ENCODE assay signal across 9 mouse cellular contexts in genomic region chr1:75560206-75560913, GRCm38 (mm10). TPM values are rescaled to one million over a fixed set of nuclear protein-coding genes. Genes with fewer than 3 reads are reported as not detected.
DNase-seq lines count a peak whose midpoint lies in the region; ATAC-seq and TF ChIP-seq lines count a peak whose summit lies in the region.
"Had no signal": no experiment of that assay in that cellular context is flagged by ENCODE, and none has a peak within 500 bp of the region (broad histone marks: within the 10 kb centered on the region; RNA-seq: fewer than 3 reads in every experiment).

No protein-coding gene starts in this region.

- peaks cover 32% of the 10 kb centered on the region for H3K36me3 ChIP-seq in forebrain, embryonic 10.5 days (replicated peaks)
- H3K36me3 ChIP-seq in forebrain, embryonic 14.5 days (ENCODE audit: control insufficient read depth, insufficient read depth, low read length) = peaks cover 21% of the 10 kb centered on the region
- H3K36me3 ChIP-seq in kidney, embryonic 15.5 days = peaks cover 20% of the 10 kb centered on the region
- H3K36me3 ChIP-seq in forebrain, embryonic 16.5 days (ENCODE audit: control insufficient read depth, insufficient read depth) = peaks cover 6% of the 10 kb centered on the region; the same call in 1 of the 2 replicates
- peaks cover 24% of the 10 kb centered on the region for H3K36me3 ChIP-seq in midbrain, postnatal 0 days (ENCODE audit: insufficient read depth, low read length)

- H3K9me3 ChIP-seq in forebrain, embryonic 10.5 days = peaks cover 8% of the 10 kb centered on the region; the same call in 1 of the 2 replicates
- H3K9me3 ChIP-seq in forebrain, embryonic 14.5 days (replicated peaks; ENCODE audit: control insufficient read depth, low read length) = no peaks in the 10 kb centered on the region
- no peaks in the 10 kb centered on the region for H3K9me3 ChIP-seq in kidney, embryonic 15.5 days (replicated peaks)
- no peaks in the 10 kb centered on the region for H3K9me3 ChIP-seq in forebrain, embryonic 16.5 days (ENCODE audit: control insufficient read depth, low read length)
- no peaks in the 10 kb centered on the region for H3K9me3 ChIP-seq in midbrain, postnatal 0 days (ENCODE audit: low read length)
- H3K9me3 ChIP-seq: limb, embryonic 15.5 days had no signal

- H3K4me1 ChIP-seq in forebrain, embryonic 10.5 days = peaks cover 18% of the 10 kb centered on the region
- peaks cover 13% of the 10 kb centered on the region for H3K4me1 ChIP-seq in forebrain, embryonic 14.5 days (ENCODE audit: control insufficient read depth, insufficient read depth, low read length)
- peaks cover 20% of the 10 kb centered on the region for H3K4me1 ChIP-seq in kidney, embryonic 15.5 days
- H3K4me1 ChIP-seq in forebrain, embryonic 16.5 days (replicated peaks; ENCODE audit: control insufficient read depth, insufficient read depth, low read length) = peaks cover 20% of the 10 kb centered on the region
- peaks cover 6% of the 10 kb centered on the region for H3K4me1 ChIP-seq in midbrain, postnatal 0 days (ENCODE audit: insufficient read depth, low read length)

- WGBS in forebrain, embryonic 10.5 days = 86% methylated on average over 12 of the region's 12 CpGs
- 87% methylated on average over 12 of the region's 12 CpGs for WGBS in forebrain, embryonic 14.5 days
- WGBS in kidney, embryonic 15.5 days = 81% methylated on average over 12 of the region's 12 CpGs
- WGBS in forebrain, embryonic 16.5 days = 82% methylated on average over 12 of the region's 12 CpGs
- WGBS in midbrain, postnatal 0 days = 83% methylated on average over 12 of the region's 12 CpGs

- H3K27me3 ChIP-seq in forebrain, embryonic 10.5 days (ENCODE audit: poor library complexity, severe bottlenecking) = peaks cover 10% of the 10 kb centered on the region; the same call in 1 of the 2 replicates
- no peaks in the 10 kb centered on the region for H3K27me3 ChIP-seq in forebrain, embryonic 14.5 days (replicated peaks; ENCODE audit: control insufficient read depth, insufficient read depth, low read length)
- 0 out of 2 replicates have a peak, but pooled peaks cover 6% of the 10 kb centered on the region for H3K27me3 ChIP-seq in kidney, embryonic 15.5 days
- H3K27me3 ChIP-seq in forebrain, embryonic 16.5 days (replicated peaks; ENCODE audit: control insufficient read depth, insufficient read depth, low read length) = no peaks in the 10 kb centered on the region
- H3K27me3 ChIP-seq in midbrain, postnatal 0 days (ENCODE audit: insufficient read depth, low read length) = no peaks in the 10 kb centered on the region
- H3K27me3 ChIP-seq: limb, embryonic 15.5 days had no signal

- no peak overlapping the region for H3K9ac ChIP-seq in forebrain, embryonic 14.5 days (ENCODE audit: low read length)
- 0 out of 2 replicates have a peak overlapping the region, but pooled peaks have one; percentile 1 for H3K9ac ChIP-seq in kidney, embryonic 15.5 days
- no peak overlapping the region for H3K9ac ChIP-seq in forebrain, embryonic 16.5 days (replicated peaks; ENCODE audit: low read depth, low read length)
- H3K9ac ChIP-seq in midbrain, postnatal 0 days (replicated peaks; ENCODE audit: low read length, poor library complexity, severe bottlenecking) = no peak overlapping the region
- H3K9ac ChIP-seq: limb, embryonic 15.5 days had no signal

- H3K4me2 ChIP-seq in forebrain, embryonic 14.5 days (ENCODE audit: low read length) = no peak overlapping the region
- no peak overlapping the region for H3K4me2 ChIP-seq in kidney, embryonic 15.5 days
- no peak overlapping the region for H3K4me2 ChIP-seq in forebrain, embryonic 16.5 days (ENCODE audit: low read length)
- H3K4me2 ChIP-seq in midbrain, postnatal 0 days (ENCODE audit: low read depth, low read length, poor library complexity, severe bottlenecking) = no peak overlapping the region

- ATAC-seq in forebrain, embryonic 14.5 days = no peak
- ATAC-seq in kidney, embryonic 15.5 days (replicated peaks; ENCODE audit: low FRiP score) = no peak
- ATAC-seq in forebrain, embryonic 16.5 days = peak; percentile 2; the same call in 1 of the 2 replicates
- ATAC-seq in midbrain, postnatal 0 days (ENCODE audit: low FRiP score) = no peak
- no peak for ATAC-seq in megakaryocyte, adult 5-6 weeks (ENCODE audit: poor library complexity, severe bottlenecking)

- 0 out of 2 replicates have a peak overlapping the region, but pooled peaks have one; percentile 34 for H3K4me3 ChIP-seq in forebrain, embryonic 10.5 days
- H3K4me3 ChIP-seq in forebrain, embryonic 14.5 days (ENCODE audit: low read depth, low read length) = no peak overlapping the region
- H3K4me3 ChIP-seq in kidney, embryonic 15.5 days (replicated peaks) = no peak overlapping the region
- no peak overlapping the region for H3K4me3 ChIP-seq in forebrain, embryonic 16.5 days (replicated peaks; ENCODE audit: low read length)
- no peak overlapping the region for H3K4me3 ChIP-seq in midbrain, postnatal 0 days (ENCODE audit: low read depth, low read length)
- H3K4me3 ChIP-seq: limb, embryonic 15.5 days had no signal

- no peak for TF ChIP-seq CTCF in midbrain, postnatal 0 days (IDR thresholded peaks at IDR 0.05)

- DNase-seq in forebrain, embryonic 10.5 days (ENCODE audit: extremely low spot score, low spot score) = no peak
- no peak for DNase-seq in forebrain, embryonic 14.5 days (ENCODE audit: low spot score)
- DNase-seq in kidney, adult 9 months = no peak
- DNase-seq in midbrain, postnatal 0 days (ENCODE audit: low spot score) = no peak
- no peak for DNase-seq in adrenal gland, postnatal 10 days

- H3K27ac ChIP-seq in forebrain, embryonic 10.5 days = peak overlapping the region; percentile 77
- no peak overlapping the region for H3K27ac ChIP-seq in forebrain, embryonic 14.5 days (ENCODE audit: low read depth, low read length)
- H3K27ac ChIP-seq in kidney, embryonic 15.5 days = no peak overlapping the region
- no peak overlapping the region for H3K27ac ChIP-seq in forebrain, embryonic 16.5 days (ENCODE audit: low read length)
- H3K27ac ChIP-seq in midbrain, postnatal 0 days (ENCODE audit: low read depth, low read length) = peak overlapping the region; percentile 44
- H3K27ac ChIP-seq: limb, embryonic 15.5 days had no signal

RNA-seq across cellular contexts. Expression of gene Slc4a3, which starts 14.3 kb away (rescaled TPM):
- 13.6 and 15.0 TPM in 2 replicates for polyA plus RNA-seq in forebrain, embryonic 10.5 days (2016; fragmentation: Nextera tagmentation; extraction: Ambion mirVana)
- polyA plus RNA-seq in forebrain, embryonic 14.5 days (2014; fragmentation: Nextera tagmentation; extraction: Ambion mirVana) = 12.6 and 18.7 TPM in 2 replicates
- 20.9 and 22.5 TPM in 2 replicates for polyA plus RNA-seq in kidney, embryonic 15.5 days (2015; fragmentation: Nextera tagmentation; extraction: Ambion mirVana)
- 37.4 and 50.4 TPM in 2 replicates for polyA plus RNA-seq in forebrain, embryonic 16.5 days (2015; fragmentation: Nextera tagmentation; extraction: Ambion mirVana)
- total RNA-seq in midbrain, postnatal 0 days (2014; rRNA removed) = 172 and 179 TPM in 2 replicates
- 108 and 111 TPM in 2 replicates for polyA plus RNA-seq in midbrain, postnatal 0 days (2015; fragmentation: Nextera tagmentation; extraction: Ambion mirVana)
- 0.05 TPM in 1 of 2 replicates, not detected in the other for total RNA-seq in megakaryocyte, adult 5-6 weeks (2015)
- not detected in 2 replicates for total RNA-seq in megakaryocyte, adult 5-6 weeks (2017)
- total RNA-seq in adrenal gland, postnatal 10 days (2021) = 10 to 100 TPM; 44.3 to 68.8 TPM

RNA-seq across cellular contexts. Expression of gene Stk11ip, which starts 39.0 kb away (rescaled TPM):
- 33.2 and 33.5 TPM in 2 replicates for polyA plus RNA-seq in forebrain, embryonic 10.5 days (2016; fragmentation: Nextera tagmentation; extraction: Ambion mirVana)
- 8.7 and 10.7 TPM in 2 replicates for polyA plus RNA-seq in forebrain, embryonic 14.5 days (2014; fragmentation: Nextera tagmentation; extraction: Ambion mirVana)
- 25.1 and 26.5 TPM in 2 replicates for polyA plus RNA-seq in kidney, embryonic 15.5 days (2015; fragmentation: Nextera tagmentation; extraction: Ambion mirVana)
- polyA plus RNA-seq in forebrain, embryonic 16.5 days (2015; fragmentation: Nextera tagmentation; extraction: Ambion mirVana) = 16.7 and 22.4 TPM in 2 replicates
- 28.8 and 32.7 TPM in 2 replicates for total RNA-seq in midbrain, postnatal 0 days (2014; rRNA removed)
- 15.6 and 16.9 TPM in 2 replicates for polyA plus RNA-seq in midbrain, postnatal 0 days (2015; fragmentation: Nextera tagmentation; extraction: Ambion mirVana)
- total RNA-seq in megakaryocyte, adult 5-6 weeks (2015) = 9.5 and 10.7 TPM in 2 replicates
- 17.2 and 20.5 TPM in 2 replicates for total RNA-seq in megakaryocyte, adult 5-6 weeks (2017)
- 10 to 100 TPM; 17.0 to 21.9 TPM for total RNA-seq in adrenal gland, postnatal 10 days (2021)

RNA-seq across cellular contexts. Expression of gene Inha, which starts 53.5 kb away (rescaled TPM):
- 2.7 and 2.9 TPM in 2 replicates for polyA plus RNA-seq in forebrain, embryonic 10.5 days (2016; fragmentation: Nextera tagmentation; extraction: Ambion mirVana)
- polyA plus RNA-seq in forebrain, embryonic 14.5 days (2014; fragmentation: Nextera tagmentation; extraction: Ambion mirVana) = 4.9 and 6.3 TPM in 2 replicates
- polyA plus RNA-seq in kidney, embryonic 15.5 days (2015; fragmentation: Nextera tagmentation; extraction: Ambion mirVana) = 6.0 and 11.2 TPM in 2 replicates
- 13.7 and 18.1 TPM in 2 replicates for polyA plus RNA-seq in forebrain, embryonic 16.5 days (2015; fragmentation: Nextera tagmentation; extraction: Ambion mirVana)
- total RNA-seq in midbrain, postnatal 0 days (2014; rRNA removed) = 30.9 and 33.3 TPM in 2 replicates
- 22.5 and 23.2 TPM in 2 replicates for polyA plus RNA-seq in midbrain, postnatal 0 days (2015; fragmentation: Nextera tagmentation; extraction: Ambion mirVana)
- total RNA-seq in megakaryocyte, adult 5-6 weeks (2015) = not detected in 2 replicates
- total RNA-seq in megakaryocyte, adult 5-6 weeks (2017) = not detected in 2 replicates
- 10 to 100 TPM; 47.4 to 78.9 TPM for total RNA-seq in adrenal gland, postnatal 10 days (2021)

RNA-seq across cellular contexts. Expression of gene Obsl1, which starts 54.1 kb away (rescaled TPM):
- polyA plus RNA-seq in forebrain, embryonic 10.5 days (2016; fragmentation: Nextera tagmentation; extraction: Ambion mirVana) = 34.5 and 35.8 TPM in 2 replicates
- 17.0 and 17.7 TPM in 2 replicates for polyA plus RNA-seq in forebrain, embryonic 14.5 days (2014; fragmentation: Nextera tagmentation; extraction: Ambion mirVana)
- 67.2 and 80.1 TPM in 2 replicates for polyA plus RNA-seq in kidney, embryonic 15.5 days (2015; fragmentation: Nextera tagmentation; extraction: Ambion mirVana)
- polyA plus RNA-seq in forebrain, embryonic 16.5 days (2015; fragmentation: Nextera tagmentation; extraction: Ambion mirVana) = 19.6 and 21.6 TPM in 2 replicates
- total RNA-seq in midbrain, postnatal 0 days (2014; rRNA removed) = 40.7 and 45.9 TPM in 2 replicates
- polyA plus RNA-seq in midbrain, postnatal 0 days (2015; fragmentation: Nextera tagmentation; extraction: Ambion mirVana) = 24.2 TPM in 2 replicates
- total RNA-seq in megakaryocyte, adult 5-6 weeks (2015) = not detected in 2 replicates
- total RNA-seq in megakaryocyte, adult 5-6 weeks (2017) = not detected in 2 replicates
- total RNA-seq in adrenal gland, postnatal 10 days (2021) = 100 to 1,000 TPM in 1 of 2 experiments, 10 to 100 TPM in 1; 95.2 to 118 TPM

Comparison
In these comparisons a context has a peak if more than half of its experiments do, and no peak if none do; other contexts are left out.
1. H3K27ac ChIP-seq: peak in forebrain, embryonic 10.5 days (single experiment) and midbrain, postnatal 0 days (single experiment); none in forebrain, embryonic 14.5 days (single experiment), kidney, embryonic 15.5 days (single experiment) and forebrain, embryonic 16.5 days (single experiment).